Mouse (Mus musculus) urinary bladder, postnatal 36 days (tissue): ENCODE data around the gene Ly6f.
"Not testable (repeated sequence)": the region's sequence is repeated elsewhere in the genome, so short reads cannot be mapped to it uniquely, and the experiment has no call there.

Experiments
- DNase-seq, 2 experiments: peaks; one replicate each; pipeline ENCODE4 v3.0.0; 2022; ENCODE audit warnings: low spot score in 2 of 2, mixed read lengths in 1 of 2

The Ly6f gene

GRCm38 (mm10) chr15:75268121-75268520 lies at the start of gene Ly6f:
Ly6f (plus strand) TSS chr15:75268421.
- no peak for DNase-seq

DNA sequence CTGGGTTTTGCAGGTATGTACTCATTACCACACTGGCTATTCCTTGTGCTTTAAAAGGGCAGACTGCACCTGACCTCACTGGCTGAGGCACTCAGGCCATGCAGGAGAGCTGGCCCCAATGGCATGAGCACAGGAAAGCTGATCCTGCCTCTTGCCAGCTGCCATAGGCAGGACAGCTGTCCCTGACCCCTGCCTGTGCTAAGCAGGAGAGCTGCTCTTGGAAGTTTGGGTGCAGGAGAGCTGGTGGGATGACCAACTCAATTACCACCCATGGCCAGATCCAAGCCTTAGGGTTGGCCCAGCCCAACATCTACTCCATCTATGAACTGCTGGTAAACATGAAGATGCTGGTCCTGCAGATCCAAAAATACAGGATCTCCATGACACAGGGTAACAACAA lies 46.3 kb upstream of the Ly6f start:
- no peak for DNase-seq

DNA sequence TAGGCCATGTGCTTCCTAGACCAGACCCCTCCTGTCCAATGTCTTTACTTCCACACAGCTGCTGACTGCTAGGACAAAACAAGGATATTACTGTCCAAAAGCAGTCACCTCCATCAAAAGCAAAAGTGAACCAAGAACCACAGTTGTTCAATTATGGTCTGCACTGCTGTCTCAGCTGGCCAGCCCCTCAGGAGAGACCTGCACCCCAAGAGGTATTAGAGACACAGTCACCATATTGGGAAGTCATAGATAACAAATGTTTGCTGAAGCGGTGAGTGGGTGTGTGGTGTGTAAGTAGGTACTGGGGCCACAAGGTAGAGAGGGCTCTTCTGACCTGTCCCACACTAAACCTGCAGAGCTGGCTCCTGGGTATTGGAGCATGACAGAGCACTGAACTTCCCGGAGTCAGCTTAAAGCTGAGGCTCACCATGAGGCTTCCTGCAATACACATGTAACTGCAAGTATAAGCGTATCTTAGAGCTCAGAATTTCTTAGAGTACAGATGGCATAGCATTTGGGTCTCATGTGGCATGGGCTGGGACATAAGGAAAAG lies 30.4 kb upstream of the Ly6f start:
- DNase-seq, result no peak

DNA sequence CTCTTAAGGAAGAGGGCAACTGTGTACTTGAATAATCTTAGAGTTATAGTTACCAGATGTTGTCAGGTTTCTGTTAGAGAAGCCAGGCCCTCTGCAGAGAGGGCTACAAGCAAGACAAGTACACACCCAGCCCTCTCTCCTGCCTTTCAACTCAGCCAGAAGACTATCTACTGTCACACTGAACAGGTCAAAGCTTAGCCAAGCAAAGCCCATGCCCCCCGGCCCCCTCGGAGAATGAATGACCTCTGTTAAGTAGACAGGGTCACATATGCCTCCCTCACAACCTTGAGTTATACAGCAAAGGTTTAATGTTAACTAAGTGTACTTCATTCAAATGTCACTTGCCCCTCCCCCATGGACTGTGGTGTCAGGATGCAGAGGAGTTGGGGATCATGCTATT lies 27.7 kb upstream of the Ly6f start:
- no peak for DNase-seq

GRCm38 (mm10) chr15:75242756-75243640 lies 25.2 kb upstream of the Ly6f start:
- DNase-seq, result no peak

DNA sequence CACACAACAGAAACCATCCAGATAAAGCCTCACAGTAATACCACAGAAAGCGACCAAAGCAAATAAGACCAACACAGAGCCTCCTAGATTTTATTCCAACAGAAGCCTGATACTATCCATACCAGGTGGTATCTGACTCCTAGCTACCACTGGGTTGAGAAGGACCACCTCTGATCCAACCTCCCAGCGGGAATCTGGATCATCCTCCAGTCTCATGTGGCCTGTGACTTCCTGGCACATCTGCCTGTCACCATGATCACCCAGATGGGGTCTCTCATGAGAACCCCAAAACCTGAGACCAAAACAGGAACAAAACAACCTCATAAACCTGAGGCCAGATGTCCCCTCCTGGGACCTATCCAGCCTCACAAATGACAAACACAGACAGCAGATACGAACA lies 13.6 kb upstream of the Ly6f start:
- no peak for DNase-seq

DNA sequence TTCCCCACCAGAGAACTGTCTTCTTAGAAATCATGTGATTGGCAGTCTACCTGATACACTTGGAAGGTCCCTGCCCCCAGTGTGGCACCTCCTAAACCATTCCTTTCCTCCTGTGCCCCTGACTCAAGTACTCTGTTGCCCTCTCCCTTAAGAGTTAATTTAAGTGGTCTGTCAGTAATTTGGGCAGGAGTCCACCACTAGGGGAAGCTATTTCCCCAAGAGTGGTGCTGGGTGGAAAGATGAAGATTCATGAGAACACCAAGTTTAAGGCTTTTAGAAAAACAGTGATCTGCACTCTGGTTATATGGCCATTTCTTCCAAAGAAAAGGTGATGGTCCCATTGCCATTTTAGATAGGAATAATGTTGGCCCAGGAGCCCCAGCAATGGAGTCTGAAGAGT lies 2.4 kb upstream of the Ly6f start:
- DNase-seq, result no peak

DNA sequence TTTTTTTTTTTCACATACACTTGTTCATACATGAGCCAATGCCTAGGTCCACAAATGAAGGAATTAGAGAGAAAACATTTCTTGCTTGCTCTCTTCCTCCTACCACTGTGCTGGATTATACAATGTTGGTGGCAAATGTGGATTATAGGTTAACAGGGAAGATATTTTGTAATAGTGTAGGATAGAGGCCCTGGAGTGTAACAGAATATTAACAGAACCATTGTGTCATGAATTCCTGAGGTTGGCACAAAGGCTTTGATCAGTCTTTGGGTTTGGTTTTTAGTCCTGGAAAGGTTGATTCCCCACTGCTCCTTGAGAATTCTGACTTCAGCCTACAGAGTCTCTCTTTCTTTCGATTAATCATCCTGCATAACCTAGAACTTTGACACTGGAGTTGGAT lies 1.6 kb upstream of the Ly6f start:
- DNase-seq, result no peak

DNA sequence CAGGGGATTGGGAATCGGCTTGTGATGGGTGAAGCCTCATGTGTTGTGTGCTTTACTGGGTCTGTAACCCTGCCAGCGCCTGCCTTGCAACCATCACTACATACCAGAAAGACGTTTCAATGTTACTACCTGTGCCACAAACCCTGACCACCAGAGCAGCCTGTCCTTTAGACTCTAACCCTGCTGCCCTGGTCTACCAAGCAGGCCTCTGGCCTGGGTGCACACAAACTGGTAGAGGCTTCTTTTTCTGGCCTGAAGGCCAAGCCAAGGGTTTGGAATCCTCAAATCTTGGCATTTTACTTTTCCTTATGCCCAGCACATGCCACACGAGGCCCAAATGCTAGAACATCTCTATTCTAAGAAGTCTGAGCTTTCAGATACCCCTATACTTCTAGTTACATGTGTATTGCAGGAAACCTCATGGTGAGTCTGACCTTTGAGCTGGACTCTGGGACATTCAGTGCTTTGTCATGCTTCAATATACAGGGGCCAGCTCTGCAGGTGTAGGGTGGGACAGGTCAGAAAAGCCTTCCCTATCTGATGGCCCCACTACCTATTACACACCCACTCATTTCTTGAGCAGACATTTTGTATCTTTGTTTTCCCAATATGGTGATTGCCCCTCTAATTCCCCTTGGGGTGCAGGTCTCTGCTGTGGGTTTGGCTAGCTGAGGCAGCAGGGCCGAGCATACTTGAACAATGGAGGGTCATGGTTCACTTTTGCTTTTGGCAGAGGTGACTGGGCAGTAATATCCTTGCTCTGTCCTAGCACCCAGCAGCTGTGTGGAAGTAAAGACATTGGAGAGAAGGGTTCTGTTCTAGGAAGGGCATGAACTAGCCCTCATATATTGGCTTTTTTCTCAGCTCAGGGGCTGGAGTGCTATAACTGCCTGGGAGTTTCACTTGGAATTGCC lies 952 bp downstream of the Ly6f start:
- DNase-seq, result no peak

GRCm38 (mm10) chr15:75270169-75270568 lies 1.9 kb downstream of the Ly6f start:
- no peak for DNase-seq

DNA sequence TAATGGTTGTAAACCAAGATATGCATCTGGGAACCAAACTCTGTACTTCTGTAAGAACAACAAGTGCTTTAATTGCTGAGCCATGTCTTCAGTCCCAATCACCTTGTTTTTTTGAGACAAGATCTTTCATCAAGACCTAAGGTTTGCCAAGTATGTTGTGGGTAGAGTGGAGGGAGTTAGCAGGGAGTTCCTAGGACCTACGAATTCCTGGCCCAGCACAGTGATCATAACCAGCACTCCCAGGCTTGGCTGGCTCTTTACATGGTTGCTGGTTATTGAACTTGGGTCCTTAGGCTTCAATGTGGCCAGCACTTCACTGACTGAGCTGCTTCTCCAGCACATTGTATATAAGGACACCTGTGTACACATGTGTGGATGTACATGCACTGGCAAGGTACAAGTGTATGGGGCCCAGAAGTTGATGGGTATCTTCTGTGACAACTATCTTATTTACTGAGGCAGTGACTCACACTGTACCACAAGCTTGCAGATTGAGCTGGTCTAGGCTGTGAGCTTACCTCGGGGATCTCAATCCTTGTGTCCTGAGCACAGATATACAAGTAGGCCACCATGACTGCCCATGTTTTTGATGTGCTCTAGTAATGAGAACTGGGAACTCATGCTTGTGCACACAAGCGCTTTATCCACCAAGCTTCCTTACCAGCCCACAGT lies 2.6 kb downstream of the Ly6f start:
- no peak for DNase-seq

DNA sequence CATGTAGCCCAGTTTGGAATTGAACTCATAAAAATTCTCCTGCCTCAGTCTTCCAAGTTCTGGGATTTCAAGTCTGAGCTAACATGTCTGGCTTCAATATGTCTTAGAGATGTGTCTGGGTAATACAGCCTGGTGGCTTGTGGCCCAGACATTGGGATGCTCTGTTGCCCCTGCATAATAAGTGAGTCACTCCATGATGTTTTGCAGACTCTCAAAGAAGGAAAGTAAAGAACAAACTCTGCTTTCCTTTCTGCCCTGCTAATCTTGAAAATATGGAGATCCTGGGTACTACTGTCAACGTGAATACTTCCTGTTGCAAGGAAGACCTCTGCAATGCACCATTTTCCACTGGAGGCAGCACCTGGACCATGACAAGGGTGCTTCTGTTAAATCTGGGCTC lies 3.2 kb downstream of the Ly6f start:
- no peak for DNase-seq

DNA sequence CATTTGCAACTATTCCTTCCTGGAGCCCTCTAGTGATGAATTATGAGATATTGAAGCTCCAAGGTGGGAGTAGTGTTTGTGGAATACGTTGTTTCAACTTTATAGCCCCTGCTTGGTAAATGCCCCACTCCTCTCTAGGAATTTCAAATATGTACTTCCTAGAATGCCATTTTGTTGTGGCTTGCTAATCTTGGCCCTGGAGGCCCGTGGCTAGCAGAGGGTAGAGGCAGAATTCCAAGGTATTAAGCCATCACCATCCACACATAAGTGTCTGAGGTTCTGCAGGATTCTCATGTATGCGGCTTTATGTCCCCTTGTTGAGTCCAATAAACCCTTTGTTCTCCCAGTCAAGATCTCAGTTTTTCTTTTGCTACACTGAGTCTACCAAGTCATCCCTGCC lies 3.7 kb downstream of the Ly6f start:
- no peak for DNase-seq

GRCm38 (mm10) chr15:75281991-75282390 lies 13.8 kb downstream of the Ly6f start:
- DNase-seq, result not testable (repeated sequence)

DNA sequence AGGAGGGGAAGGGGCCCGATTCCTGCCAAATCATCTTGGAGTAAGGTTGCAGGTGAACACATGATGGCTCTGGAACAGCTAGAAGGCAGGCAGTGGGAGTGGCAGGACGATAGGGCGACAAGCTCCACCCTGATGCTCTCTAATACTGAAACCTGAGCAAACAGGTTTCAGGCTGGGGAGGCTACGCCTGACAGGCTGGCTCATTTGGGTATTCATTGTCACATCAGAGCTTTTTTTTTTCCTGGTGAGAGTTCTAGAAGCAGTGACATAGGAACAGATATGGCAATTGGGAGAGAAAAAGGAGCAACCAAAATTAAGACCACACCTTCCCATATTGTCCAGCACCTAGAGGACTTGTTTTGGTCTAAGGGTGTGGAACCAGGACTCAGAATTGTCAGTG lies 18.3 kb downstream of the Ly6f start:
- DNase-seq, result not testable (repeated sequence)

- no peak for DNase-seq
These were observed 24.2 kb downstream of the Ly6f start for GRCm38 (mm10) chr15:75292377-75292776.

- no peak for DNase-seq
These were observed 25.7 kb downstream of the Ly6f start for GRCm38 (mm10) chr15:75293873-75294385.

DNA sequence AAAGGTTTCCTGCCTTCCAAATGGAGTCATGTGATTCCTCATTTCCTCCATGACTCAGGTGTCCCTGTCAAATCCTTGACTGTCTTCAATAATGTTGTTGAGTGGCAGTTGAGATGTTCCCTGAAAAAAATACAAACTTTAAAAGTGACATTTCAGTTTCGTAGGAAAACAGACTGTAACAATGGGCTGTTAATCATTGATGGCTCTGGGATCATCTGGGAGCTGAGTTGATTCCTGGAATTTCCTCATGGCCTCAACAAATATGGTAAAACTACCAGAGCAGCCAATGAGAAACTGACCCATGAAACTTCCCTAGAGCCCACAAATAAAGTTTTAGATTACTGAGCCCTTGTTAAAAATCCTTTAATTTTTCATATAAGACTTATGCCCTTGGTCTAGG lies 37.9 kb downstream of the Ly6f start:
- DNase-seq, result no peak

GRCm38 (mm10) chr15:75309186-75309585 lies 41.0 kb downstream of the Ly6f start:
- DNase-seq, result no peak

GRCm38 (mm10) chr15:75309946-75310345 lies 41.7 kb downstream of the Ly6f start:
- no peak for DNase-seq

DNA sequence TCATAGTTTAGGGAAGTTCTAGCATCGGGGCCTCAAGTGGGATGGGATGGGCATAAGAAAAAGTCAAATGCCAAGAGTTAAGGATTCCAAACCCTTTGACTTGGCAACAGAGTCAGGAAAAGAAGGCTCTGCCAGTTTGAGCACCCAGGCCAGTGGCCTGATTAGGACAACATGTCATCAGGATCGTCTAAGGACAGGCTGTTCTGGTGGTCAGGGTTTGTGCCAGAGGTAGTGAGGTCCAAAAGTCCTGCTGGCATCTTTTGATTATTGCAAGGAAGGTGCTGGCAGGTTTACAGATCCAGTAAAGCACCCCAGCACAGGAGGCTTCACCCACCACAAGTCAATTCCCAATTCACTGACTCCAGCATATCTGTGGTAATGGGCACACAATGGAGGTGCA lies 46.2 kb downstream of the Ly6f start:
- no peak for DNase-seq

DNA sequence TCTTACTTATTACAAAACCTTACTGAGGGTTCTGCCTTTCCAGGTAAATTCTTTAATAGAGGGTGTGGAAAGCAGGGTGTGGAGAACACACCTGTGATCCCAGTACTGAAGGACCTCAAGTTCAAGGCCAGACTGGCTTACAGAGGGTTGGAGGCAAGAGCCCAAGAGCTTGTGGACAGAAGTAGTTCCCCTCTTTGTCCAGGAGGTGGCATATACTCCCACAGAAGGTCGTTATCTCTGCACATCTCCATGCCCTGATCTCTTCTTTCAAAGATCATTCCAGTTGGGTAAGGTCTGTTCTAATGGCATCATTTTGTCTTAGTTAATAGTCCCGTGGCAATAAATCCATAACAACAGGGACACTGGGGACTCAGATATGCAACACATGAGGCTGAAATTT lies 49.0 kb downstream of the Ly6f start:
- no peak for DNase-seq
